Mouse (Mus musculus) left cerebral cortex, postnatal 14 days (tissue): Measurements from ENCODE around the gene Tgm5. TPM values are rescaled to one million over a fixed set of nuclear protein-coding genes. Genes with fewer than 3 reads are reported as not detected.
"Not testable (repeated sequence)": the region's sequence is repeated elsewhere in the genome, so short reads cannot be mapped to it uniquely, and the experiment has no call there.

Source experiments
- DNase-seq, 2 experiments: peaks; one replicate each; pipeline ENCODE4 v3.0.0; 2021 to 2022; ENCODE audit warnings: low spot score in 2 of 2, mixed read lengths in 1 of 2
- intact Hi-C: fragments of 180-260 bp; cut with DNase I; formaldehyde crosslinking; loops from one replicate; pipeline ENCODE4 v1.15.1; 2025
- long read RNA-seq, 2 experiments: library from polyadenylated mRNA; stranded (forward); transcript quantifications; one replicate each; pipeline ENCODE4 v2.0.0; 2021
- total RNA-seq, 2 experiments: library from RNA; stranded (reverse); gene quantifications; 2 replicates each; pipeline ENCODE4 v1.2.3; 2021

Tgm5 gene
- not detected for total RNA-seq
- long read RNA-seq, experiment 1: 0 reads
- long read RNA-seq, experiment 2: 0 reads

DNA sequence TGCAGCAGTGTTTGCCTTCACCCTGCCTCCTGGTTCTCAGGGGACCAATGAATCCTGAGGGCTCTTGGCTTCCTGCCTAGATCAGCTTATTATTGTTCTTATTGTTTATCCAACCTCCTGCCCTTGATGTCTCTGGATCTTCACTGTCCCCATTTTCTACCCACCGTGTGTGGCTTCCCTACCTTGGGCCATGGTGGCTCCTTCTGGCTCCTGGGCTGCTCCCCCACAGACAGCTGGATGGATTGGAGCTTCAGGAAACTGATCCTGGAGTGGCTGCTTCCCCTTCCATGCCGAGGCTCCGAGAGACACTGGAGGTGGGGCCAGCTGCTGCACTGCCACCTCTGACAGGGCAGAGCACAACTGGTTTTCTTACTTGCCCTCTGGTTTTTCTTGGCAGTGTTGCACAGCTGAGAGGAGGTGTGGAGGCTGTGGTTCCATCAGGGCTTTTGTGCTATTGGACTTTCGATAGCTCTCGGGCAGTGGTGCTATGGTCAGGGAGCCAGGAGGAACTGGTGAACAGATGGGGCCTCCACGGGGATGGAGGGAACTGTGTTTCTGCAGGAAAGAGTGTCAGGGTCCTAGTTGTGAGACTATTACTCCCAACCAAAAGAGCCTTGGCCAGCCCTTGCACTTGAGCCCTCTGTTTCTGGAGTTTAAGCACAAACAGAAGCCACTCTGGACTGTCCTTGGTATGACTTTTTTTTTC, at the start of gene Tgm5:
Tgm5 (minus strand) TSS at position 362 of the 706 bp plus-strand sequence.
- intact Hi-C loops: no loop called here
- DNase-seq: no peak

DNA sequence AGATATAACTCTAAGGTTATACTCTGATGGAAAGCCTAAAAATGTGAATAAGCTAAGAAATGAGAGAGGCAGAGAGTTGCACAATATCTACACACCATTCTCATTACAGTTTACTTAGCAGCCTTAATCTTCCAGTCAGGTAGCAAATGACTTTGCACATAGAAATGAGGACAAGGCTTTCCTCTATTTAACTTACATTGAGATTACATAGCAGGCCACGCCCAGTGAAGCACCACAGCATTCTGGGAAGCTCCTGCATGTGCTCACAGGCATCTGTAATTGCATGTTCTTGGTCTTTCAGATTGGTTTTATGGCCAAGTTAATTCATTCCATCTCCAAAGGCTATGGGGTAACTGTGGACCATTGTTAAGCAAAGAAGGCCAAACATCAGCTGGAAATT, 47.2 kb upstream of the Tgm5 start:
- no peak for DNase-seq
- intact Hi-C loops: no loop called here

DNA sequence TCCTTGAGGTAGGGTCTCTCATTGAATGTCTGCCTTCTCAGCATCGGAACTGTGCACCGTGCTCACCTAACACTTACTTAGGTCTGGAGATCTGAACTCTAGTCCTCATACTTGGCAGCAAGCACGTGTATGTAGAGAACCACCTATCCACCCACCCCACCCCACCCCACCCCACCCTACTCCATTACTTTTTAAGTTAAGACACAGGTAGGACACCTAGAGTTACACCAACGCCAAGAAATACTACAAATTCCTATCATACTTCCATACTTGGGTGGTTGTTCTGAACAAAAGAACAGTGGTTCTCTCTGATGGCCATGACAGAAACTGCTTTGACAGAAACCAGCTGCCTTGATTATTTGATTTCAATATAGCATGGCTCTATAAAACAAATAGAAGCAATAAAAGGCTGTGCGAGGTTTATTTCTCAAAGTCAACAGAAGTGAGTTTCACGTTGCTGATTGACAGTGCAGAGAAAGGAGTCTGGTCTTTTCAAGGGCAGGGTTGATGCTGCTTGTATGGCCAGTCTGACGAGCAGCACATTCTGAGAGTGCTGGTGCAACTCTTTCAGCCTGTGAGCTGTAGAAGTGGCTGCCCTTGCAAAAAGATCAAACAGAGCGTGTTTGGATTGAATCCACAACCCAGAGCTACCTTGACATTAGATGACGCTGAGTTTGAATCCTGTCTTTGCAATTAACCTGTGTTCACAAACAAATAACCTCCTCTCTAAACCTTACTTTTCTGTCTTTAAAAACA, 43.4 kb upstream of the Tgm5 start:
- no peak for DNase-seq
- intact Hi-C loops: no loop called here

DNA sequence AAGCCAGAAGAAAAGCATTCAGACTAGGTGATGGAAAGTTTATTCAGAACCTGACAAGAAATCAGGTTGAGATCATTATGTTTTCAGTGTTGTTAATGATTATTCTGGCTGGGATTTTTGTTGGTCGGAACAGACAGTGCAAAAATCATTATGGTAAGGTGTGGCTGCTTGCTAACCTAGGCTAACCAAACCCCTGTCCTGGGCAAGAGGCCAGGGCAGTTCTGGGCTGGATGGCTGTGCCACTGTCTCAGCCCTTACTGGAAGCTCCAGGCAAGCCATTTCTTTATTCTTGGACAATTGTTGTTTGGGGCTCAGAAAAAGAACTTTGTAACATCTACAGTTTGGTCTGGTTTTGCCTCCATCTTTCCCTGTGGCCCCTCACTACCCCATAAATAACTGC, 41.9 kb upstream of the Tgm5 start:
- no peak for DNase-seq
- intact Hi-C loops: no loop called here

DNA sequence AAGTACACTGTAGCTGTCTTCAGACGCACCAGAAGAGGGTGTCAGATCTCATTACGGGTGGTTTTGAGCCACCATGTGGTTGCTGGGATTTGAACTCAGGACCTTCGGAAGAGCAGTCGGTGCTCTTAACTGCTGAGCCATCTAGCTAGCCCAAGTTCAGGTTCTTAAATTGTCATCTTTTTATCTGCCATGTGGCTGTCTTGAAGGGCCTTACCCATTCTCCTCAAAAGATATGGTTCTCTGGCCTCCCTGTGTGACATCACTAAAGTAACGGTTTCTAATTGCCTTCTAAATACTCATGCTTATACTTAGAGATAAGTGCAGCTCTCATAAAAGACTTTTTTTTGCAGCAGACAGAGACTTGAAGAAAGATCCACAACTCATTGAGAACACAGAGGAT, 40.7 kb upstream of the Tgm5 start:
- intact Hi-C loops, DNase-seq: not testable (repeated sequence)

DNA sequence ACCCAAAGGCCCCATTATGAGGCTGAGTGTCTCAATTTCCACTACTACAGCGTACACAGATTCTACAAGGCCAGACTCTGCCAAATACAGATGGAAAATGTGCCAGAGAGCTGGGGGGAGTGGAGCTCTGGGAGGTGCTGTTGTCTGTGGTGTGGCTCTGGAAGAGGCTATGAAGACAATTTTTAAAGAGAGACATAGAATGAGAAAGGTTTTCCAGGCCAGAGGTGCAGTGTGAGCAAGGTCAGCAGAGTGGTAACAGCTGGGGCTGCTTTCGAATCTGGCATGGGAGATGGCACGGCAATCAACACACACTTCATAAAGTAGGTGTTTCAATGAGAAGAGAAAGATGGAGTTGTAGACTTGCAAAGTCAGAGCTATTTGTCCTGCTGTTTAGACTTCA, 33.6 kb upstream of the Tgm5 start:
- intact Hi-C loops: no loop called here
- DNase-seq: no peak

DNA sequence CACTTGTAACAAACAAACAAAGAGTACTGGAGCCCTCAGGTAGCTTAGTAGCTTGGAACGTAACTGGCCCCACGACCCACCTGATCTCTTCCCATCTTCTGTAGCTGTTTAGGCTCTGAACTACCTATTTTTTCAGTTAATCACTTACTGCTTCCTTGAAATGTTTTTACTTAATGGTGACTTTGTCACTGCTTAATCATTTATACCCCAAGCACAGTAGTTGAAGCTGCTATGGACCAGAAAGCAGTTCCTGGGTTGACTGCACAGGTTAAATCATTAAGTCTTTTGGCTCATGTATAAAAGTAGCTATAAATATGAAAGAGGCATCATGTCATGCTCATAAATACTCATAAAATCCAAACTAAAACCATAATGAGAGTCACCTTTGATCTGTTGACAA, 29.8 kb upstream of the Tgm5 start:
- intact Hi-C loops: no loop called here

DNA sequence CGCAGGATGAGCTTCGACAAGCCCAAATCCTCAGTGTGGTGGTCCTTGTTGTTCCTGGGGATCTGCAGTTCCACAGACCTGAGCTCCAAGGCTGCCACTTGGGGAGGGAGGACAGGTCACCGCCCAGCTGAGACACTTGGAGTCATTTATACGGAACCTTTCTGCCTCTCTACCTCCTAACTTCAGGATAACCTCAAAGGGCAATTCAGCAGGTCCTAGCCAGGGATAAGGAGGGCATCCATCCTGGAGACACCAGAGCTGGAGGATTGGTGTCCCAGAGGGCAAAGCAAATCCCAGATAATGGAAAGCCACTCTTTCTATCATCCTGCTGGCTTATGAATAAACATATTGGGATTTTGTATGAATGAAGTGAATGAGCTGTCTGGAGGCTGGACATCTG, 24.1 kb upstream of the Tgm5 start, which contains the start of gene Tgm7:
Tgm7 (minus strand) TSS at position 101 of the 400 bp plus-strand sequence.
- intact Hi-C loops: no loop called here
- no peak for DNase-seq

More for the DNA sequence above, 29.8 kb upstream of the Tgm5 start:
- DNase-seq: no peak

DNA sequence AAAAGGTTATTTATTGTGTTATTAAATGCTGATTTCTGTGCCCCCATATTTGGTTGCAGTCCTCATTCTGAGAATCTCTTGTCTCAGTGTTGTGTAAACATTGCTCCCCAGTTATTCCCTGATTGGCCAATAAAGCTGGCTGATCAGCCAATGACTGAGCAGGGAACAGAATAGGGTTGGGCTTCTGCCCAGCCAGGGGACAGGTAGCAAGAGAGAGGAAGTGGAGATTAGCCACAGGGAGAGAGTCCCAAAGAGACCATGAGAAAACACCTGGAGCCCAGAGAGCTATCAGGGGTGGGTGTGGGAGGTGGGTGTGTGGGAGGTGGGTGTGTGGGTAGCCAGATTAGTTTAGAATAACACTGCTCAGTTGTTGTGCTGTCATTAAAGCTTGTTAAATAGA, 20.3 kb upstream of the Tgm5 start:
- intact Hi-C loops: no loop called here
- DNase-seq: no peak

DNA sequence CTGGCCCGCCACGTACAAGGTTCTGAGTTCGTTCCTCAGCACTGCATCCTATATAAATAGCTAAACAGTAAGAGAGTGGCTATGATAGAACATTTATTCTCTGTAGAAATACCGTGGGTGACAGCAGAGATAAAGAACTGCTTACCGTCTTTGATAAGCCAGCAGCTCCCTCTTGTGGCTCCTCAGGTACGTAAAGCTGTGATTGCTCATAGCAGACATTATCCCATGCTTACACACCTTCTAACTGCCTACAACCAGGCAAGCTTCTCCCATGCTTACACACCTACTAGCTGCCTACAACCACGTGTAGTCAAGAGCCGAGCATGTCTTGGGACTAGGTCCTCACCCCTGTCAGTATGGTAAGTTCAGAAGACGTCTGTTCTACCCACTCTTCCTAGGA, 16.4 kb upstream of the Tgm5 start:
- intact Hi-C loops: loop anchor here (2.0 kb wide), 2 partner anchors 61 to 125 kb away; partner anchors contain the start of gene Tmem62
- DNase-seq: peak; percentile 83 to 87

DNA sequence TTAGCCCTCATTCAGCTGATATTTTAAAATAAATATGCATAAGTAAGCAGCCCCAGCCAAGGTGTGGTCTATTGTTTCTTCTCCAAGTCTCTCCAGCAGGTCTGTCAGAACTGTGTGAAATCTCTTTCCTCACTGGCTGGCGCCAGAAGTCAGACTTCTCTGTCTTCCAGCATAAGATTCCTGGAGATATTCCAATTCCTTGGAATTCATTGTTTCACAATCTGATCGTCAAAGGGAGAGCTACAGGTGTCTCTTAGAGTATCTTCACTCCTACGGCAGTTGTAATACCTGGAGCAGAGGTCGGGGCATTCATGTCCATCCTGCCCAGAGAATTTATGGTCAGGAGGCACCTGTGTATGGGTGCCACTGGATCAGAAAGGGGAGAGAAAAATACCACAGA, 4.1 kb upstream of the Tgm5 start:
- intact Hi-C loops: no loop called here
- DNase-seq: no peak

DNA sequence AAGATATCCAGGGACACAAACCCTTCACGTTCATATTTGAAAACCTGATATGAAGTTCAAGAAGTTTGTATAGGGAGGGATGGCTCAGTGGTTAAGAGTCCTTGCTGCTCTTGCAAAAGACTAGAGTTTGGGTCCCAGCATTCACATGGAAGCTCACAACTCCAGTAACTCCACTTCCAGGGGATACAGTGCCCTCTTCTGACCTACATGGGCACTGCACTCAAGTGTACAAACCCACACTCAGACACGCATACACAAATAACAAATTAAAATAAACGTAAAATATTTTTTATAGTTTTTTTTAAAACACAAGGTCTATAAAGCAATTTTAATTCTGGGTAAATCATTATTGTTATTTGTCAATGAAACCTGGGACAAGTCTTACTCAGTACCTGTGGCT, 2.9 kb upstream of the Tgm5 start:
- no peak for DNase-seq
- intact Hi-C loops: no loop called here

DNA sequence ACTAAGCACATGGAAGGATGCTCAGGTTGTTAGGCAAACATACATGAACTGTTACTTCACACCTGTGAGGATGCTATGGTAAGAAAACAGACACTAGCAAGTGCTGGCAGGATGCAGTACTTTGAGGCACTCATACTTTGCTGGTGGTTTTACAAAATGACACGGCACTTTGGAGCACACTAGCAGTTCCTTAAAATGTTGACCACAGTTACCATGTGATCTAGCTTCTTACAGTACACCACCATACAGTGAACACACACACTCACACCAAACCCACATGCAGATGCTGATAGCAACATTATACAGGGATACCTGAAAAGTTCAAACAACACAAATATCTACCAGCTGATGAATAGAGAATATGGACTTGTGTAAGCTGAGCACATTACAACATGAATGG, 3.0 kb downstream of the Tgm5 start:
- DNase-seq: no peak
- intact Hi-C loops: no loop called here

DNA sequence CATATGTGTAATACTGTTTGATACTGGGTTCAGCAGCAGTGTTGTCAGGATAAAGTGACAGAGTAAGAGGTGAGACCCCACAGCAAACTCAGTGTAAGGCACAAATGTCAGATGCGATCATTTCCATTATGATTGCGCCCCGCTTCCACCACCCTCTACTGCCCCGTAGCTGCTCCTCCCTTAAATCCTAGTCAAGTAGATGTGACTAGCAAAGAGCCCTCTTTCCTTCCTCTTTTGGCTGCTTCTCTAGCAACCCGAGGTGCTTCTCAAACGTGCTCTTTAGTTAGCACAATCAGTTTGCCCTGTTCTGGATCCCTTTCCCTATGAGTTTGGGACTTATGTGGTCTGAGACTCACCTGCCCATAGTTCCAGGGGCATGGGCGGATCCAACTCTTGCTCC, 10.9 kb downstream of the Tgm5 start:
- intact Hi-C loops: no loop called here
- no peak for DNase-seq

DNA sequence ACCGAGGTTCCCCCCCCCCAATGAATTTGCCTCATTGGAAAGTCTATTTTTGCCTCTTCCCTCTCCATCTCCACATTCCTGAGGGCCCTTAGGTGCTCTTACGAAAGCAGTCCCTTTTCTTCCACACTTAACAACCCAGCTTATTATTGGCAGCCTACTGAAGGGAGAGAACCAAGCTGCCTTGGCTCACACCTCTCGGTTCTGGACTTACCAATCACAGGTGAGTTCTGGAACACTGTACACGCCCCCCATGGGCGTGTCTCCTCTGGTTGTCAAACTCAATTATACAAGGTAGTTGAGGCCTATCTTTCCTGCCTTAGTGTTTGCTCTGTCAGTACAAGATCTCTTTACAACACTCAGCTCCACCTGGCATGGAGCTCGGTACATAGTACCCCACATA, 13.8 kb downstream of the Tgm5 start:
- no peak for DNase-seq
- intact Hi-C loops: no loop called here

DNA sequence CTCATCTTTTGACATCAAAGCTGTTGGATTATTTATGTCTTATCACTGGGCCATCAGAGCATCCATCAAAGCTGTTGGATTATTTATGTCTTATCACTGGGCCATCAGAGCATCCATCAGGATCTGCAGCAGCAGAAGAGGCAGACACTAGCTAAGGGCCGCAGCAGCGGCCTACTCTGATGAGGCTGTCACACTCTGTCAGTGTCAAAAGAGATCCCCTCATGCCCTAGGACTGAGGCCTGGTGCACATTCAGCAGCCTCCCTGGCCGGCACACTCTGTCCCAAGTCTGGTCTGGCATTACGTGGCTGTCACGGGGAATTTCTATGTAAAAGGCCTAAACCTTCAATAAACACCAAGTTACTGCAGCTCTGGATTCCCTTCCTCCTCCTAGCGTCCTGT, 16.1 kb downstream of the Tgm5 start:
- intact Hi-C loops: no loop called here
- no peak for DNase-seq

DNA sequence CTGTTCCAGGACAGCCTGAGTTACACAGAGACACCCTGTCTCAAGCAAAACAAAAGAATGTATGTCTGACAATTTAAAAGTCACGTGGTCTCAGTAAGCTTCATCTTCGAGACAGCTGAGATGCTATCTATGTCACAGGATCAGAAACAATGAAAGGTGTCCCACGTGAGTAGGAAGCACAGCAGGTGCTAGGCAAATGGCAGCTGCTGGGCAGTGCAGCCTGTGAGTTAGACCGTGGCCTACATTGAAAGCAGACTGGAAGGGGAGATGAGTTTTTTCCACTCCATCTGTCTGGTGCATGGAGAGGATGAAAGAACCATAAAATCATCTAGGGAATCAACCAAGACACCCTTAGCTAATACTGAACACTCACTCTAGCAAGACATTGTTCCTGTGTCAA, 18.5 kb downstream of the Tgm5 start:
- DNase-seq: no peak
- intact Hi-C loops: no loop called here

DNA sequence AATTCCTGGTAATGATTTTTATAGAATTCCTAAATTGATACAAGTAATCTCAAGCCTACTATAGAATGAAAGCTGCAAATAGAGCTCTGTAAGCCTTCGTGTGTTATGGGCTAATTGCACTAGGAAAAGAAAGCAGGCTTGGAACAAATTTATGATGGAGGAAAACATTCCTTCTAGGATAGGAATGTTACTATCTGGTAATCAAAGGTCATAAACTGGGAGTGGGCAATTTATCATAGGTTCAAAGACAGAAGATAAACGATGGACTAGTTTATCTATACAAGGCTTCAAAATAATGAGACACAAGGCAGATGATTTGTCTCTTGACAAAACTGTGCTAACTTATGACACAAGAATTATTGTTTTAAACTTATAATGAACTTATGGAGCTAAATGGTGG, 24.3 kb downstream of the Tgm5 start:
- no peak for DNase-seq
- intact Hi-C loops: no loop called here

DNA sequence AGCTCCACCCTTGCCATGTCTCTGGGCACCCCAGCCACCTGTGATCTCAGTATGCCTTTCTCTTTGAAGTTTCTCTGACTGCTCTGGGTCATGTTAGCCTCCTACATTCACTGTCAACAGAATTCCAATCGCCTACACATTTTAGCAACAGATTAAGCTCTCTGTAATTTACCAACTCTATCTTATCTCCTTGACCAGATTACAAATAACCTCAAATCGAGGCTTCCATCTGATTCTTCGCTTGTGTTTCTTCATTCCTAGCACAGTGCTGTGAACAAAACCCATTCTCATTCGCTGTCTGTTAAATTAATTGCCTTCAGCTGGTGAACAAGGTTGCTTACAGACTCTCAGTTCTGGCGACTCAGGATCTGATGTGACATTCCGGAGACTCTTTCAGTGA, 27.6 kb downstream of the Tgm5 start:
- intact Hi-C loops: no loop called here
- DNase-seq: no peak

DNA sequence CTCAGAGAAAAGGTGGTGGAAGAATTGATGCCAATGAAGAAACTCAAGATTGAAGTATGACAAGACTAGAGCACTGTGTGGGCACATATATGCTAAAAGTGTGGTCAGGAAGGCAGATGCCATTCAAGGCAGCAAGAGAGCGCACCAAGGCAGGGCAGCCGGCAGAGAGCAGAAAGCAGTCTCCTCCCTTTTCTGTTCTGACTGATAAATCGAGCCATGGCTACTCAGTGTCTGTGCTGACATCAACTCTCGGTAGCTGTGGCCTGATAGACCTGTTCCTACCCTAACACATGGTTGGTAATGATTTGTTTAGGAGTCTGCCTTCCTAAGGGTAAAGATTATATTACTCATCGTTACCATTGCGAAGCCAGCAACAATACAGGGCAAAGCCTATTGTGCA, 29.7 kb downstream of the Tgm5 start:
- DNase-seq: no peak
- intact Hi-C loops: no loop called here

DNA sequence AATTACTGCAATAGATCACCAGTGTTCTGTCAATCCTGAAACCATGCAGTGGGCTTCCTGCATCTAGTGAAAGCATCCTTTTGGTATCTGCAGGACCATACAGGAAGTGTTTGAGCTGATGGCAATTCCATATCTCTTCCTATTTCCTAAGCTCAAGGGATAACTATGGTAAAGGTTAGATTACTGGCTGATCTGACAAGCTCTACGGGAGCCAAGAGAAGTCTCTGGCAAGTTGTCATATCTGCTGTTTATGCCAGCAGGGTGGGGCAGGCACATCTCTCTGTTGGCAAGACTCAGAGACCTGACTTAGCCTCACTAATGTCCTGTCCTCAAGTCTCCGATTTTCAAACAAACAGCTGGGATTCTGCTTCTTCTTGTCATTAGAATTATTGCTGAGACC, 31.6 kb downstream of the Tgm5 start:
- intact Hi-C loops: no loop called here
- no peak for DNase-seq
